21 mouse cellular contexts compared by ENCODE assay signal in the genomic region with DNA sequence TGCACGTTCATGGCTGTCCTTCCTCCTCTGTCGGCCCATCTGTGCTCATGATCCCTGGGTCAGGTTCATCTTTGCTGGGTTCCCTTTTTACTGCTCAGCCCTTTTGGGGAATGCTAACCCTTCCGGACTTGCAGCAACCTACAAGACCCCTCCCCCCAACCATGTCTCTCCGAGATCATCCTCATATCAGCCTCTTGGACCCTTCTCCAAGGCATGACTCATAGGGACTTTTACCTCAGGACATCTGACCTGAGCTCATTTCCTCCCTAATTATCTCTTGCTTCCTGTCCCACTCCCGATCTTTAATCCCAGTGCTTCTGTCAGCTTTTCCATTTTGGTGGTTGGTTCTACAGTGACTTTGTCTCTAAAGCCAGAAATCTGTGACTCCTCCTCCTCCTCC.
DNase-seq lines count a peak whose midpoint lies in the region; ATAC-seq and TF ChIP-seq lines count a peak whose summit lies in the region.
"Had no signal": no experiment of that assay in that cellular context is flagged by ENCODE, and none has a peak within 500 bp of the region (broad histone marks: within the 10 kb centered on the region; RNA-seq: fewer than 3 reads in every experiment).

No protein-coding gene starts in this region.

- WGBS in heart, embryonic 16.5 days = 59% methylated on average over 5 of the region's 5 CpGs
- 59% methylated on average over 5 of the region's 5 CpGs for WGBS in lung, postnatal 0 days

- no peak for DNase-seq in heart, adult 8-10 months (ENCODE audit: low spot score)
- DNase-seq in lung, postnatal 0 days (ENCODE audit: low spot score) = peak; percentile 17
- no peak for DNase-seq in lung, postnatal 25 days (ENCODE audit: low spot score)
- DNase-seq in cerebellum, postnatal 10 days = no peak
- DNase-seq: adrenal gland, postnatal 25 days; cerebellum, adult 11 months; cerebellum, postnatal 14 days; forebrain, postnatal 0 days; gastrocnemius, postnatal 14 days; kidney, adult 2 months; left cerebral cortex, postnatal 4 days; lung, postnatal 36 days; midbrain, embryonic 14.5 days; right cerebral cortex, postnatal 14 days; spleen, adult 18-20 months had no signal

- H3K27me3 ChIP-seq in heart, embryonic 16.5 days (ENCODE audit: control insufficient read depth, insufficient read depth, low read length) = no peaks in the 10 kb centered on the region
- H3K27me3 ChIP-seq in lung, postnatal 0 days (replicated peaks; ENCODE audit: insufficient read depth, low read length) = no peaks in the 10 kb centered on the region
- H3K27me3 ChIP-seq in myocyte (ENCODE audit: control insufficient read depth, insufficient read depth, insufficient read length) = no peaks in the 10 kb centered on the region
- H3K27me3 ChIP-seq: limb, embryonic 15.5 days; neural tube, embryonic 12.5 days had no signal

- peak overlapping the region; percentile 24; the same call in 1 of the 2 replicates for H3K27ac ChIP-seq in heart, embryonic 16.5 days (ENCODE audit: low read length)
- peak overlapping the region; percentile 85 for H3K27ac ChIP-seq in lung, postnatal 0 days (ENCODE audit: low read length)
- H3K27ac ChIP-seq: kidney, postnatal 0 days; neural tube, embryonic 12.5 days had no signal

- ATAC-seq in heart, embryonic 16.5 days (replicated peaks; ENCODE audit: extremely low read depth, insufficient read depth, low FRiP score) = 0 out of 2 replicates have a peak, but pooled peaks have one; percentile 25
- no peak for ATAC-seq in lung, postnatal 0 days
- ATAC-seq in activated CD4-positive, CD25-positive, alpha-beta regulatory T cell, adult 4 months = no peak
- ATAC-seq: forebrain, postnatal 0 days had no signal

- peaks cover 30% of the 10 kb centered on the region for H3K4me1 ChIP-seq in heart, embryonic 16.5 days (ENCODE audit: control insufficient read depth, insufficient read depth, low read length)
- H3K4me1 ChIP-seq in lung, postnatal 0 days (ENCODE audit: insufficient read depth, low read depth, low read length) = peaks cover 10% of the 10 kb centered on the region; the same call in 1 of the 2 replicates

- H3K36me3 ChIP-seq in heart, embryonic 16.5 days (ENCODE audit: control insufficient read depth, insufficient read depth) = no peaks in the 10 kb centered on the region
- no peaks in the 10 kb centered on the region for H3K36me3 ChIP-seq in lung, postnatal 0 days (ENCODE audit: insufficient read depth, low read length)
- H3K36me3 ChIP-seq in myocyte (ENCODE audit: control insufficient read depth, insufficient read depth) = no peaks in the 10 kb centered on the region
- H3K36me3 ChIP-seq: limb, embryonic 15.5 days; neural tube, embryonic 12.5 days had no signal

- no peaks in the 10 kb centered on the region for H3K9me3 ChIP-seq in heart, embryonic 16.5 days (replicated peaks; ENCODE audit: control insufficient read depth, low read length)
- no peaks in the 10 kb centered on the region for H3K9me3 ChIP-seq in lung, postnatal 0 days (ENCODE audit: low read length)
- H3K9me3 ChIP-seq: limb, embryonic 15.5 days; neural tube, embryonic 12.5 days had no signal

- no peak overlapping the region for H3K4me3 ChIP-seq in heart, embryonic 16.5 days (ENCODE audit: low read length)
- H3K4me3 ChIP-seq in lung, postnatal 0 days (ENCODE audit: low read depth, low read length) = no peak overlapping the region
- H3K4me3 ChIP-seq in myocyte = no peak overlapping the region
- H3K4me3 ChIP-seq: limb, embryonic 15.5 days; neural tube, embryonic 12.5 days had no signal

- no peak overlapping the region for H3ac ChIP-seq in myocyte (ENCODE audit: control insufficient read depth, insufficient read length)

- H3K4me2 ChIP-seq in heart, embryonic 16.5 days (ENCODE audit: low read depth, low read length) = no peak overlapping the region
- no peak overlapping the region for H3K4me2 ChIP-seq in lung, postnatal 0 days (replicated peaks; ENCODE audit: low read depth, low read length)
- peak overlapping the region; percentile 22 for H3K4me2 ChIP-seq in myocyte (ENCODE audit: low read depth)
- H3K4me2 ChIP-seq: limb, embryonic 15.5 days; neural tube, embryonic 12.5 days had no signal

- TF ChIP-seq EP300 in lung, postnatal 0 days (IDR thresholded peaks at IDR 0.05) = no peak

- TF ChIP-seq POLR2A in myocyte (IDR thresholded peaks at IDR 0.05; ENCODE audit: insufficient read length, low read depth) = no peak

- H3K79me2 ChIP-seq in myocyte (ENCODE audit: control insufficient read depth, insufficient read depth) = peaks cover 90% of the 10 kb centered on the region

- H3K9ac ChIP-seq in heart, embryonic 16.5 days (ENCODE audit: low read length) = no peak overlapping the region
- no peak overlapping the region for H3K9ac ChIP-seq in lung, postnatal 0 days (replicated peaks; ENCODE audit: low read depth)
- H3K9ac ChIP-seq: forebrain, postnatal 0 days; limb, embryonic 15.5 days; neural tube, embryonic 12.5 days had no signal

- no peak for TF ChIP-seq CTCF in lung, postnatal 0 days (IDR thresholded peaks at IDR 0.05)

TF ChIP-seq in myocyte, 11 proteins besides CTCF, POLR2A, EP300 and RAD21:
- TF ChIP-seq TCF3 (IDR thresholded peaks at IDR 0.05; ENCODE audit: insufficient read length, low read depth) (no peak), TCF12 (IDR thresholded peaks at IDR 0.05; ENCODE audit: insufficient read depth, poor library complexity, severe bottlenecking) (no peak), MAX (IDR thresholded peaks at IDR 0.05; ENCODE audit: low read depth) (no peak), MYOD1 (IDR thresholded peaks at IDR 0.05; ENCODE audit: control insufficient read depth in 1 of 3, insufficient read length in 2 of 3, low read depth in 2 of 3) (no peak), MYOG (IDR thresholded peaks at IDR 0.05; ENCODE audit: control insufficient read depth in 1 of 3, insufficient read depth in 1 of 3, insufficient read length in 2 of 3, low read depth in 2 of 3) (no peak), CEBPB (IDR thresholded peaks at IDR 0.05; ENCODE audit: insufficient read depth, poor library complexity, severe bottlenecking) (no peak), REST (IDR thresholded peaks at IDR 0.05; ENCODE audit: insufficient read depth, insufficient read length) (no peak), POLR2AphosphoS2 (IDR thresholded peaks at IDR 0.05; ENCODE audit: insufficient read length, low read depth) (no peak)
